Mouse (Mus musculus) neural tube, embryonic 11.5 days (tissue): ENCODE results near the gene Sdr39u1. TPM values are rescaled to one million over a fixed set of nuclear protein-coding genes. Genes with fewer than 3 reads are reported as not detected.

ENCODE experiments used
- ATAC-seq: fragments of 200-750 bp; cut with Nextera tagmentation; 2 replicates; pipeline ENCODE4 v1.8.0; 2017; ENCODE audit warnings: moderate number of reproducible peaks, mild to moderate bottlenecking, moderate TSS enrichment, moderate library complexity; ENCODE audit not compliant: insufficient read depth, low FRiP score, low TSS enrichment
- DNase-seq: peaks from one replicate; pipeline ENCODE4 v3.0.0-alpha.2; 2015; ENCODE audit warnings: low spot score
- H3K27ac ChIP-seq: fragments of 300-500 bp; sonication (generic); 2 replicates; pipeline ENCODE4 v1.5.1; 2014; ENCODE audit warnings: low read depth, mild to moderate bottlenecking, low read length
- H3K27me3 ChIP-seq: fragments of 300-500 bp; sonication (generic); 2 replicates; pipeline ENCODE4 v1.6.1; 2014; ENCODE audit warnings: mild to moderate bottlenecking, low read length, mixed read lengths; ENCODE audit not compliant: control insufficient read depth, insufficient read depth
- H3K36me3 ChIP-seq: fragments of 300-500 bp; sonication (generic); 2 replicates; pipeline ENCODE4 v1.6.1; 2014; ENCODE audit warnings: mild to moderate bottlenecking, low read length, moderate library complexity, mixed read lengths; ENCODE audit not compliant: control insufficient read depth, insufficient read depth
- H3K4me1 ChIP-seq: fragments of 300-500 bp; sonication (generic); 2 replicates; pipeline ENCODE4 v1.6.1; 2014; ENCODE audit warnings: low read length, mixed read lengths; ENCODE audit not compliant: control insufficient read depth, insufficient read depth
- H3K4me2 ChIP-seq: fragments of 300-500 bp; sonication (generic); 2 replicates; pipeline ENCODE4 v1.6.1; 2014; ENCODE audit warnings: low read depth, mild to moderate bottlenecking, moderate library complexity
- H3K4me3 ChIP-seq: fragments of 300-500 bp; sonication (generic); 2 replicates; pipeline ENCODE4 v1.5.1; 2014; ENCODE audit warnings: low read depth, low read length
- H3K9ac ChIP-seq: fragments of 300-500 bp; sonication (generic); 2 replicates; pipeline ENCODE4 v1.6.1; 2014; ENCODE audit warnings: mild to moderate bottlenecking, low read length
- H3K9me3 ChIP-seq: fragments of 300-500 bp; sonication (generic); 2 replicates; pipeline ENCODE4 v1.6.1; 2016; ENCODE audit warnings: low read length; ENCODE audit not compliant: control insufficient read depth
- WGBS: fragments of 180-500 bp; shearing (Covaris S2); extraction: QIAGEN DNeasy Blood & Tissue Kit; methylation state at CpG from one replicate; pipeline ENCODE4 v1.1.7; 2014; 5-methylcytosine and 5-hydroxymethylcytosine counted together
- polyA plus RNA-seq: library from polyadenylated mRNA; unstranded; fragments of >200 nt; fragmentation: Nextera tagmentation; extraction: Ambion mirVana; gene quantifications from 2 replicates; pipeline ENCODE4 v1.2.1, GENCODE M21; 2014

Sdr39u1 gene
- polyA plus RNA-seq, 1 experiment from 2014 or later: 52.6 TPM

- H3K9me3 ChIP-seq: no peaks in the 10 kb centered on the region
- DNase-seq: no peak
- H3K4me2 ChIP-seq: no peak overlapping the region
- no peaks in the 10 kb centered on the region for H3K36me3 ChIP-seq
- no peak overlapping the region for H3K27ac ChIP-seq
- H3K9ac ChIP-seq: no peak overlapping the region
- H3K27me3 ChIP-seq: no peaks in the 10 kb centered on the region
- no peak for ATAC-seq
- H3K4me1 ChIP-seq: no peaks in the 10 kb centered on the region
- WGBS: 76% methylated on average over 7 of the region's 7 CpGs
- H3K4me3 ChIP-seq: no peak overlapping the region
These were observed 22.6 kb upstream of the Sdr39u1 start for GRCm38 (mm10) chr14:55922475-55923232.

GRCm38 (mm10) chr14:55918240-55919082, 18.4 kb upstream of the Sdr39u1 start:
- WGBS: 42% methylated on average over 14 of the region's 14 CpGs
- Histone ChIP-seq H3K4me1 (no peaks in the 10 kb centered on the region), H3K27me3 (no peaks in the 10 kb centered on the region), H3K4me3 (no peak overlapping the region), H3K9me3 (no peaks in the 10 kb centered on the region), H3K27ac (no peak overlapping the region), H3K4me2 (no peak overlapping the region), H3K9ac (no peak overlapping the region), H3K36me3 (no peaks in the 10 kb centered on the region)
- DNase-seq (peak; percentile 76), ATAC-seq (peak; percentile 63)

GRCm38 (mm10) chr14:55913406-55913805, 13.3 kb upstream of the Sdr39u1 start:
- no peaks in the 10 kb centered on the region for H3K4me1 ChIP-seq
- no peak overlapping the region for H3K4me2 ChIP-seq
- ATAC-seq: no peak
- no peaks in the 10 kb centered on the region for H3K27me3 ChIP-seq
- no peak overlapping the region for H3K4me3 ChIP-seq
- no peak overlapping the region for H3K27ac ChIP-seq
- H3K9ac ChIP-seq: no peak overlapping the region
- DNase-seq: no peak
- no peaks in the 10 kb centered on the region for H3K9me3 ChIP-seq
- 45% methylated on average over 4 of the region's 4 CpGs for WGBS
- H3K36me3 ChIP-seq: no peaks in the 10 kb centered on the region

GRCm38 (mm10) chr14:55905518-55905917, 5.4 kb upstream of the Sdr39u1 start:
- Histone ChIP-seq H3K27ac (no peak overlapping the region), H3K4me1 (0 out of 2 replicates have a peak, but pooled peaks cover 3% of the 10 kb centered on the region), H3K9me3 (no peaks in the 10 kb centered on the region), H3K4me3 (no peak overlapping the region), H3K9ac (no peak overlapping the region), H3K27me3 (no peaks in the 10 kb centered on the region), H3K36me3 (no peaks in the 10 kb centered on the region), H3K4me2 (no peak overlapping the region)
- DNase-seq (no peak), ATAC-seq (no peak)
- 48% methylated on average over 1 of the region's 1 CpGs for WGBS

DNA sequence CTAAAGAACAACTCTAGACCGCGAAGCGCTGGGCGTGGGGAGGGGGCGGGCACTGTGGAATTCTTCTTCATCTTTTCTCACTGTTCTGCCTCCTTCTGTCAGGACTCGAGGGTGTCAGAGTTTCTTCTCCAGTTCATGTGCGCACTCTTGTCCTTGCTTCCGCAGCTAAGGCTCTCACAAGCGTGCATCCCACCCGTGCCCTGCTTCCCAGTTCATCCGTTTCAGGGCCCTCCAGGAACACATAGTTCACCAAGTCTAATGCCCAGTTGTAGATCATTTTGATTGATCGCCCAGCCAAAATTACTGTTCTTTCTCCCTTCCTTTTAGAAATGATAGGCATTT, 292 bp upstream of the Sdr39u1 start:
- peak overlapping the region; percentile 89 for H3K4me2 ChIP-seq
- H3K27me3 ChIP-seq: no peaks in the 10 kb centered on the region
- ATAC-seq (peak; percentile 25), DNase-seq (no peak)
- H3K27ac ChIP-seq: no peak overlapping the region; the same call in 1 of the 2 replicates
- H3K9ac ChIP-seq: peak overlapping the region; percentile 74
- H3K4me3 ChIP-seq: peak overlapping the region; percentile 46
- H3K9me3 ChIP-seq: no peaks in the 10 kb centered on the region
- H3K36me3 ChIP-seq: peaks cover 8% of the 10 kb centered on the region; the same call in 1 of the 2 replicates
- WGBS: 7% methylated on average over 11 of the region's 12 CpGs
- 0 out of 2 replicates have a peak, but pooled peaks cover 8% of the 10 kb centered on the region for H3K4me1 ChIP-seq

GRCm38 (mm10) chr14:55898947-55899346, 1.1 kb downstream of the Sdr39u1 start:
- ATAC-seq (no peak), DNase-seq (no peak)
- peaks cover 17% of the 10 kb centered on the region for H3K36me3 ChIP-seq
- no peak overlapping the region for H3K9ac ChIP-seq
- peak overlapping the region; percentile 89 for H3K4me2 ChIP-seq
- H3K27ac ChIP-seq: 0 out of 2 replicates have a peak overlapping the region, but pooled peaks have one; percentile 8
- WGBS: 92% methylated on average over 7 of the region's 7 CpGs
- no peak overlapping the region for H3K4me3 ChIP-seq
- no peaks in the 10 kb centered on the region for H3K27me3 ChIP-seq
- 0 out of 2 replicates have a peak, but pooled peaks cover 8% of the 10 kb centered on the region for H3K4me1 ChIP-seq
- H3K9me3 ChIP-seq: no peaks in the 10 kb centered on the region

GRCm38 (mm10) chr14:55897671-55898070, 2.4 kb downstream of the Sdr39u1 start:
- no peak overlapping the region for H3K4me2 ChIP-seq
- H3K27ac ChIP-seq: no peak overlapping the region
- 0 out of 2 replicates have a peak, but pooled peaks cover 8% of the 10 kb centered on the region for H3K4me1 ChIP-seq
- H3K9me3 ChIP-seq: no peaks in the 10 kb centered on the region
- no peaks in the 10 kb centered on the region for H3K27me3 ChIP-seq
- no peak for DNase-seq
- no peak overlapping the region for H3K4me3 ChIP-seq
- ATAC-seq: no peak
- WGBS: 94% methylated on average over 12 of the region's 12 CpGs
- H3K36me3 ChIP-seq: peaks cover 17% of the 10 kb centered on the region
- no peak overlapping the region for H3K9ac ChIP-seq

GRCm38 (mm10) chr14:55886571-55887382, 13.3 kb downstream of the Sdr39u1 start:
- peaks cover 7% of the 10 kb centered on the region for H3K36me3 ChIP-seq
- H3K4me3 ChIP-seq: no peak overlapping the region
- H3K4me2 ChIP-seq: no peak overlapping the region

More at GRCm38 (mm10) chr14:55886571-55887382, 13.3 kb downstream of the Sdr39u1 start:
- H3K27me3 ChIP-seq: no peaks in the 10 kb centered on the region
- no peaks in the 10 kb centered on the region for H3K9me3 ChIP-seq
- DNase-seq: no peak
- H3K27ac ChIP-seq: no peak overlapping the region
- 88% methylated on average over 24 of the region's 24 CpGs for WGBS
- no peak overlapping the region for H3K9ac ChIP-seq
- peaks cover 8% of the 10 kb centered on the region; the same call in 1 of the 2 replicates for H3K4me1 ChIP-seq
- ATAC-seq: no peak
